Mouse (Mus musculus) heart, adult 2 months (tissue): ENCODE results near the gene Aars2.

Experiments
- CTCF ChIP-seq: fragments of 200-600 bp; IDR thresholded peaks from 2 replicates; pipeline ENCODE4 v1.8.1; 2022; ENCODE audit warnings: antibody characterized with exemption, mild to moderate bottlenecking, moderate library complexity
- EP300 ChIP-seq: fragments of 200-500 bp; IDR thresholded peaks from 2 replicates; pipeline ENCODE4 v1.6.1; 2011; ENCODE audit warnings: low read depth, low read length, control low read depth; ENCODE audit not compliant: insufficient read depth
- POLR2A ChIP-seq: fragments of 200-500 bp; IDR thresholded peaks from 2 replicates; pipeline ENCODE4 v1.6.1; 2011; ENCODE audit warnings: mild to moderate bottlenecking, low read depth, low read length, control low read depth; ENCODE audit not compliant: insufficient read depth

- TF ChIP-seq POLR2A = no peak
- TF ChIP-seq CTCF = no peak
- TF ChIP-seq EP300 = no peak
Measured at GRCm38 (mm10) chr17:45559732-45560525, 53.3 kb downstream of the Aars2 start.
